Mouse (Mus musculus) stomach, embryonic 16.5 days (tissue): Measurements from ENCODE around the gene Abcg2. TPM values are rescaled to one million over a fixed set of nuclear protein-coding genes. Genes with fewer than 3 reads are reported as not detected.
"Not testable (repeated sequence)": the region's sequence is repeated elsewhere in the genome, so short reads cannot be mapped to it uniquely, and the experiment has no call there.

ENCODE experiments used
- ATAC-seq: fragments of 200-750 bp; cut with Nextera tagmentation; 2 replicates; pipeline ENCODE4 v1.8.0; 2017; ENCODE audit warnings: moderate number of reproducible peaks, moderate TSS enrichment; ENCODE audit not compliant: insufficient read depth, low FRiP score
- H3K27ac ChIP-seq: fragments of 300-500 bp; sonication (generic); 2 replicates; pipeline ENCODE4 v1.5.1; 2014; ENCODE audit warnings: low read length
- H3K27me3 ChIP-seq: fragments of 300-500 bp; sonication (generic); 2 replicates; pipeline ENCODE4 v1.6.1; 2014; ENCODE audit warnings: low read length, control low read depth, mixed read lengths; ENCODE audit not compliant: control insufficient read depth, insufficient read depth
- H3K36me3 ChIP-seq: fragments of 300-500 bp; sonication (generic); 2 replicates; pipeline ENCODE4 v1.6.1; 2014; ENCODE audit warnings: low read length; ENCODE audit not compliant: control insufficient read depth, insufficient read depth
- H3K4me1 ChIP-seq: fragments of 300-500 bp; sonication (generic); 2 replicates; pipeline ENCODE4 v1.6.1; 2014; ENCODE audit warnings: low read length, control low read depth, mixed read lengths; ENCODE audit not compliant: control insufficient read depth, insufficient read depth
- H3K4me2 ChIP-seq: fragments of 300-500 bp; sonication (generic); 2 replicates; pipeline ENCODE4 v1.6.1; 2014; ENCODE audit warnings: low read depth, low read length, mixed read lengths
- H3K4me3 ChIP-seq: fragments of 300-500 bp; sonication (generic); replicated peaks from 2 replicates; pipeline ENCODE4 v1.5.1; 2014; ENCODE audit warnings: mild to moderate bottlenecking, low read length
- H3K9ac ChIP-seq: fragments of 300-500 bp; sonication (generic); 2 replicates; pipeline ENCODE4 v1.6.1; 2014; ENCODE audit warnings: low read length
- H3K9me3 ChIP-seq: fragments of 300-500 bp; sonication (generic); replicated peaks from 2 replicates; pipeline ENCODE4 v1.6.1; 2016; ENCODE audit warnings: low read length, control low read depth; ENCODE audit not compliant: control insufficient read depth
- WGBS: fragments of 180-500 bp; shearing (Covaris S2); extraction: QIAGEN DNeasy Blood & Tissue Kit; methylation state at CpG from one replicate; pipeline ENCODE4 v1.1.7; 2014; 5-methylcytosine and 5-hydroxymethylcytosine counted together
- polyA plus RNA-seq: library from polyadenylated mRNA; unstranded; fragments of >200 nt; fragmentation: Nextera tagmentation; extraction: Ambion mirVana; gene quantifications from 2 replicates; pipeline ENCODE4 v1.2.1, GENCODE M21; 2015

The Abcg2 gene
- 57.1 and 61.8 TPM in 2 replicates for polyA plus RNA-seq

DNA sequence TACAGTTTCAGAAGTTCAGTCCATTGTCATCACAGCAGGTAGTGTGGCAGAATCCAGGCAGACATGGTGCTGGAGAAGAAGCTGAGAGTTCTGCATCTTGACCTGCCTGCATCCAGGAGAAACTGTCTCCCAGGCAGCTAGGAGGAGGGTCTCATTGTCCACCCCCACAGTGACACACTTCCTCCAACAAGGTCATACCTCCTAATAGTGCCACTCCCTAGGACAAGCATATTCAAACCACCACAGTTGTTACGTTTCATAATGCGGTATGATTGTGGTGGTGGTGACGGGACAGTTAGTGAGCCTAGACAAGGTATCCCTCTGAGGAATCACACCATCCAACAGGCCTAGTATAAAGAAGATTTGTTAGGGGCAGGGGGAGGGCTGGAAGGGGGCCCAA lies at the start of gene Abcg2:
Gene Abcg2, plus strand, starts transcription at position 301 of the 400 bp plus-strand sequence.
- H3K4me1 ChIP-seq, H3K4me2 ChIP-seq, H3K27ac ChIP-seq, H3K36me3 ChIP-seq, H3K4me3 ChIP-seq, H3K9me3 ChIP-seq, H3K9ac ChIP-seq, H3K27me3 ChIP-seq, ATAC-seq: not testable (repeated sequence)
- 94% methylated on average over 3 of the region's 3 CpGs for WGBS

DNA sequence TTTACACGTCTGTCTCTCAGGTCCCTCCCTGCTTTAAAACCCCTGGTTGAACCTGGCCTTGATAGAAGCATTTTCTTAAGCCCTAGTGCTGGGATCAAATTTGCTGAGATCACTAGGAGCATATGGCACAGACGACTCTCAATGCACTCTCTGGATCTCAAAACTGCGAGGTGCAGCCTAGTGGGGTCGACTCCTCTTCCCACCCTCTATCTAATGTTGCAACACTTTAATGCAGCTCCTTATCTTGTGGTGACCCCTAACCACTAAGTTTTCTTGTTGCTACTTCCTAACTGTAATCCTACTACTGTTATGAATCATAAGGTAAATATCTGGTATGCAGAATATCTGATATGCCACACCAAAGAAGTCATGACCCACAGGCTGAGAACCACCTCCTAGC lies 44.1 kb upstream of the Abcg2 start:
- WGBS = 66% methylated on average over 4 of the region's 4 CpGs
- H3K9ac ChIP-seq, H3K27me3 ChIP-seq, H3K9me3 ChIP-seq, H3K4me1 ChIP-seq, ATAC-seq, H3K36me3 ChIP-seq, H3K4me2 ChIP-seq, H3K4me3 ChIP-seq, H3K27ac ChIP-seq: not testable (repeated sequence)

DNA sequence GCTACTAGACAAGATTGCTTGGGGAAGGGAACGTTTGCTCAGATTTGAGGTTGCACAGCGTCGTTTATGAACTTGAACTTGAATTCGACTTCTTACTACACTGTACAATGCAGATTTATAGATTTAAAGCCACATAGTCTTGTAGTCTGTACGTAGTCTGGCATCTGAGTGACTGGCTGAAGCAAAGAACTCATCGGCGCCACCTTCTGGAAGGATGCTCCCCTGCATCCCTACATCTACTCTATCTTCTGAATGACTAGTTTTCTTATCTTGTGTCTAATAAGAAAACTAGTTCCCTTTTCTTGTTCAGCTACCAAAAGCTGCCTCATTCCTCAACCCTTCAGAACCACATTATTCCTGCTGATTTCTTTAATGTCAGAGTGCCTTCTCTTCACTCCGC lies 41.5 kb upstream of the Abcg2 start:
- not testable (repeated sequence) for H3K27ac ChIP-seq, H3K4me3 ChIP-seq, ATAC-seq, H3K4me2 ChIP-seq, H3K4me1 ChIP-seq, H3K27me3 ChIP-seq, H3K9ac ChIP-seq, H3K36me3 ChIP-seq, H3K9me3 ChIP-seq
- WGBS = 67% methylated on average over 8 of the region's 8 CpGs

DNA sequence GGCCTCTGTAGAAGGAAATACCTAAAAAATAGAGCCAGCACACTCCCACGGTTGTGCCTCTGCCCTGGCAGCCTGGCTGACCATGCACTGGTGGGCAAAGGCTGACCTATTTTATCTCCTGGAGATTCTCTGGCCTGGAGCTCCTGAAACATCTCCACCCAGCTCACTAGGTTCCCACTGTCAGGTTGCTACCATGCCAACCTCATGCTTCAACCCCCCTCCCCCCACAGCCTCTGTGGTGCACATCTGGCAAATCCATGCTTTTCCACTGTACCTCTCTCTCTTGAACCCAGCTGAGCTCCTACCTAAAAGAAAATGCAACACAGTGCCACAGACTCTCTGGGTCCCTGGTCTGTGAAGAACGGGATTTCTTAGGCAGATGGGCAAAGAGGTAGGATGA lies 39.4 kb upstream of the Abcg2 start:
- H3K9me3 ChIP-seq, ATAC-seq, H3K27ac ChIP-seq, H3K9ac ChIP-seq, H3K36me3 ChIP-seq, H3K27me3 ChIP-seq, H3K4me2 ChIP-seq, H3K4me1 ChIP-seq, H3K4me3 ChIP-seq: not testable (repeated sequence)
- 11% methylated on average over 2 of the region's 2 CpGs for WGBS

DNA sequence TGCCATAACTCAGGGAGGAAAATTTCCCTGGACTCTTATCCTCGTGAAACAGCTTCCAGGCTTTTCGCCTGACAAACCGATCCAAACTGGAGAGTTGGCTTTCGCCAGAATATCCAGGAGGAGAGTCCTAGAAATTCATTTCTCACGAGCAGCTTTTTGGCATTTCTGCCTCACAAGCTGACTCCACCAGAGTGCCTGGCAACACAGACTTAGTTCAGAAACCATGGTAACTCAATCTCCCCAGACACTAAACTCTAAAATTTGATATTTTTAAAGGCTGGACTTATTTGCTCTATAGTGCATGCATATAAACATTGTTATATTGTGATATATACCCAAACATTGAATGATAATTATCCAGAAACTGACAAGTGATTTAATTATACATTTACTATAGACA lies 38.3 kb upstream of the Abcg2 start:
- 36% methylated on average over 5 of the region's 5 CpGs for WGBS
- H3K9me3 ChIP-seq, H3K36me3 ChIP-seq: not testable (repeated sequence)

DNA sequence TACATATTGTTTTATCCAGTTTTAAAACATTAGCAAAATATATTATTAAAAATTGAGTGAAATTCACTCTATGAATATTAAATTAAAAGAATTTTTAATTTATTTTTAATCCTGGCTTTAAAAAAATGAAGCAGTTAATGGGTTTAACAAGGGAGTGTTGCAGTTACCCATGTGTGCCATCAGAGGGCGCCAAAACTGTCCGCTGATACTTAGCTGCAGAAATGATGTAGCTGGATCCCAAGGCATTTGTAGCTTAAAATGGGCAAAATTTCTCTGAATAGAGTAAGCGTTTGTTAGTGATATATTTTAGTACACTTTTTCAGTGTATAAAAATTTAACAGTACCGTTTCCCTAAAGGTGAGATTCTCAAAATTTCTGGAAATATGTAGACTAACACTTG lies 37.5 kb upstream of the Abcg2 start:
- no peak for ATAC-seq
- no peak overlapping the region for H3K4me3 ChIP-seq
- H3K36me3 ChIP-seq = no peaks in the 10 kb centered on the region

More for the DNA sequence above, 38.3 kb upstream of the Abcg2 start:
- not testable (repeated sequence) for H3K4me2 ChIP-seq, H3K27me3 ChIP-seq, H3K9ac ChIP-seq, ATAC-seq, H3K27ac ChIP-seq, H3K4me1 ChIP-seq, H3K4me3 ChIP-seq

DNA sequence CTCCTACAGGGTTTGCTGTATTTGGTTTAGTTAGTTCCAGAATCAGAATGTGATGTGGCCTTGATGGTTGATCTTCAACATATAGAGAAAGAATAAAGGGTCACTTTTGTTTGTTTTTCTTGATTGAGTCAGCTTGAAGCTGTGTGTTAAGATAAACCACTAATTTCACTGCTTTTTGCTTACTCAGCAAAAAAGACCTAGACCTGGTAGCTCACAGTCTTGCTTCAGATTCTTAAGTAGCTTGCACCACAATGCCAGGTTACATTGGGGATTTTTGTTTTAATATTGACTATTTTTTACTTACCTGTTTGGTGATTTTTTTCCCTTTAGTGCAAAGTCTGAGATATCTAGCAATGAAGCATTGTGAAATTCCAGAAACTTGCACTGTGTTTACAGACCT lies 30.5 kb upstream of the Abcg2 start:
- ATAC-seq = not testable (repeated sequence)

More for the DNA sequence above, 37.5 kb upstream of the Abcg2 start:
- H3K27me3 ChIP-seq = no peaks in the 10 kb centered on the region
- 8% methylated on average over 4 of the region's 4 CpGs for WGBS
- no peak overlapping the region for H3K27ac ChIP-seq
- no peak overlapping the region for H3K9ac ChIP-seq
- H3K4me2 ChIP-seq = no peak overlapping the region
- H3K9me3 ChIP-seq = no peaks in the 10 kb centered on the region
- H3K4me1 ChIP-seq = no peaks in the 10 kb centered on the region

DNA sequence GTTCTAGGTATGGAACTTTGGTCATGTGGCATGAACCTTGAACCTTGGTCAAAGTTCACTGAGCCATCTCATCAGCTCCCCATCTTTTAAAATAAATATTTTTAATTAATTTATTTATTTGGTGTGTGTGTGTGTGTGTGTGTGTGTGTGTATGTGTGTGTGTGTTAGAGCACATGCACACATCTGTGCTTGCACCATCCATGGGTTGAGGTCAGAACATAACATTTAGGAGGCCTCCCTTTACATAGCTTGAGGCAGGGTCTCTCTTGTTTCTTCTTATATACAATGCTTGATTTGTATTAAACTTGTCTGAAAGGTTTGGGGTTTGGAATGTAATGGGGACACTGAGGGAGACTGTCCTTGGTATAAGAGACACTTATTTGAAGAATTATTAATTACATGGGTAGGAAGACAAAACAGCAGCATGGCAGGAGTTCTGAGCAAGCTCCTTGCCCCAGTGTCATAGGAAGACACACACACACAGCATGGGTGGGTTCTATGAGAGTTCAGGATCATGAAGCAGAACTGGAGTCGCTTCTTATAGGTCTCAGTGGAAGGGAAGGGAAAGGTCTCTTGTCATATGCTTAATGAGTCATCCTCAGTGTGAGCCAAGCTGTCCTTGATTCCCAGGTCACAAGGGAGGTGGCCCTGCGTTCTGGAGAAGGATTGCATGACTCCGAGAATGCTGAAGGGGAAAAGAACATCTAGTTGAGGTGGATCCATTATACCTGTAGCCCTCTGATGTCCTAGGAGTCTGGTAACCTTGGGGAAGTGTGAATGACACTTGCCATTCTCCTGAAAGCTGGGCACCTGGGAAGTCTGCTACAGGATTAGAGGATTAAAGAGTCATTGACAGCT lies 9.9 kb downstream of the Abcg2 start:
- ATAC-seq = peak; percentile 27; the same call in 1 of the 2 replicates
- not testable (repeated sequence) for H3K4me1 ChIP-seq, H3K27me3 ChIP-seq, H3K9me3 ChIP-seq, H3K4me2 ChIP-seq, H3K27ac ChIP-seq, H3K36me3 ChIP-seq, H3K9ac ChIP-seq, H3K4me3 ChIP-seq
- 48% methylated on average over 3 of the region's 3 CpGs for WGBS

More for the DNA sequence above, 30.5 kb upstream of the Abcg2 start:
- not testable (repeated sequence) for H3K27ac ChIP-seq, H3K9ac ChIP-seq, H3K4me1 ChIP-seq, H3K4me2 ChIP-seq, H3K36me3 ChIP-seq, H3K4me3 ChIP-seq, H3K9me3 ChIP-seq, H3K27me3 ChIP-seq

DNA sequence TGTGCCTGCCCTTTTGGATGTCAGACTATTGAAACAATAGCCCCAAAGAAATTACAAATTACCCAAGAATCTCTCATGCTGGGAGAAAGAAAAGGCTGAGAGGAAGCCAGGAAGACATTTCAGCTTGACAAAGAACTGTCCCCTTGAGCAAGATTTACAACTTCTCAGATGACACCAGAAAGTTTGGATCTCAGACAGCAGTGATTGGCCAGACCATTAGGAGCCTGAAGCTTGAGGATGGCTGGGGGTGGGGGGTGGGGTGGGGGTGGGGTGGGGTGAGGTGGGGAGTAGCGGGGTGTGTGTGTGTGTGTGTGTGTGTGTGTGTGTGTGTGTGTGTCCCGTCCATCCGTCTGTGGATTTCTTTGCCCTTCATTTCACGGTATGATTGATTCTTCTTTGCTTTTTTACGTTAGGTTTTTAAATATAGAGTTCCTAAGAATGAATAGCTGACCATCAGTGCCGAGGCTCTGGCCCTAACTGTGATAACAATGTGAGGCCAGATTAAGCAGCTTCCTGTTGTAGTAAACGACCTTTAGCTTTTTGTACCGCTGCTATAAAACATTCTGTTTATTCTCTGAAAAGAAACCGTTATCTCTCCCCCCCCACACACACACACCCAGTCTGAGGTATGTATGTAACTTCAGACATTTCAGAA lies 11.4 kb downstream of the Abcg2 start:
- Histone ChIP-seq H3K9ac (peak overlapping the region; percentile 2), H3K4me2 (peak overlapping the region; percentile 38), H3K4me3 (peak overlapping the region; percentile 32), H3K27ac (peak overlapping the region; percentile 20)
- WGBS = 2% methylated on average over 9 of the region's 9 CpGs
- H3K36me3 ChIP-seq, H3K27me3 ChIP-seq, H3K9me3 ChIP-seq, H3K4me1 ChIP-seq, ATAC-seq: not testable (repeated sequence)
